Mouse (Mus musculus): ENCODE measurements around the gene Mad1l1.

- TF ChIP-seq CTCF (IDR thresholded peaks at IDR 0.05; ENCODE audit: control insufficient read depth, insufficient read depth, low read length) (no peak), POLR2A (IDR thresholded peaks at IDR 0.05; ENCODE audit: borderline replicate concordance, control insufficient read depth, low read depth, low read length) (no peak)
Measured at GRCm38 (mm10) chr5:140288287-140288686, 33.1 kb downstream of the Mad1l1 start.

Data from bone marrow, adult 2 months (tissue).